Mouse (Mus musculus): ENCODE results near the gene Pecam1. TPM values are rescaled to one million over a fixed set of nuclear protein-coding genes. Genes with fewer than 3 reads are reported as not detected.
"Not testable (repeated sequence)": the region's sequence is repeated elsewhere in the genome, so short reads cannot be mapped to it uniquely, and the experiment has no call there.

The Pecam1 gene
- 10 to 100 TPM; 19.7 to 20.1 TPM for total RNA-seq (2021)

GRCm38 (mm10) chr11:106750121-106750751 is at the start of gene Pecam1:
Gene Pecam1 (minus strand): TSS chr11:106750628.
- intact Hi-C loops (cut with DNase I): no loop called here
- DNase-seq (ENCODE audit: extremely low spot score in 1 of 2, low spot score in 2 of 2): no peak

- intact Hi-C loops (cut with DNase I): loop anchor here (10.0 kb wide), 1 partner anchor 189 kb away; no protein-coding TSS in a partner anchor
- DNase-seq (ENCODE audit: extremely low spot score in 1 of 2, low spot score in 2 of 2): no peak
These were observed 45.3 kb upstream of the Pecam1 start for GRCm38 (mm10) chr11:106795679-106796078.

DNA sequence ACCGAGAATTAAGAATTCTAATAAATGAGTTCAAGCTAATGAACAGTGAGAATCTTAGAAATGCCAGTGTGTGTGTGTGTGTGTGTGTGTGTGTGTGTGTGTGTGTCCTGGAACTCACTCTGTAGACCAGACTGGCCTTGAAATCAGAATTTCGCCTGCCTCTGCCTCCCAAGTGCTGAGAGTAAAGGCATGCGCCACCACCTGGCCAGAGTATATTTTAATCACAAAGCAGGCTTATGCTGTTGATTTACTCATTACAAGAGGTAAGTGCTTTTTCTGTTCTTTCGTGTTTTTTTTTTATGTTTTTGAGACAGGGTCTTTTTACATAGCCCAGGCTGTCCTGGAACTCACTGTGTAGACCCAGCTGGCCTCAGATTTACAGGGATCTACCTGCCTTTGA is 43.4 kb upstream of the Pecam1 start:
- no peak for DNase-seq (ENCODE audit: extremely low spot score in 1 of 2, low spot score in 2 of 2)
- intact Hi-C loops (cut with DNase I): loop anchor here (10.0 kb wide), 1 partner anchor 191 kb away; no protein-coding TSS in a partner anchor

DNA sequence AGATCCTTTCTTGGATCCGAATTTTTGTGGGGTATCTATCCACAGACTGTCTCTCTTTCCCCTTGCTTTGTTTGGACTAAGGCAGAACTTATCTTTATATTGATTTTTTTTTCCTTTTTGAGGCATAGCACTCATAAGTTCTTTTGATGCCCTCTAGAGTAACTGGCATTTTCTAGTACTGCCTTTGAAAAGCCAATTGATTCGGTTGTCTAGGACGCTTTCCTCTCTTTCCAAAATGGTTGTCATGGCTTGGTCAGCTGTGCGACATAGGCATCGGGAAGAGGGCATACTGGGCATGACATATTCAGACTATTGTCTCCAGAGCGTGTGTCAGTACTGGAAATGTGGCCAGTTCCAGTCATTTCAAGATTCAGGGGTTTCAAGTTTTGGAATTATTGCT is 39.2 kb upstream of the Pecam1 start:
- intact Hi-C loops (cut with DNase I): loop anchor here (10.0 kb wide), 1 partner anchor 195 kb away; no protein-coding TSS in a partner anchor
- DNase-seq (ENCODE audit: extremely low spot score in 1 of 2, low spot score in 2 of 2): no peak

GRCm38 (mm10) chr11:106788775-106789459 is 38.5 kb upstream of the Pecam1 start, which contains the start of the genes Ddx5 and Cep95:
Gene Ddx5 (minus strand): TSS chr11:106789185.
Gene Cep95 (plus strand): TSS chr11:106789252.
- DNase-seq (ENCODE audit: extremely low spot score in 1 of 2, low spot score in 2 of 2): peak; percentile 96 to 98
- intact Hi-C loops (cut with DNase I): no loop called here

- intact Hi-C loops (cut with DNase I): no loop called here
- peak; percentile 97 to 99 for DNase-seq (ENCODE audit: extremely low spot score in 1 of 2, low spot score in 2 of 2)
These were observed 37.8 kb upstream of the Pecam1 start for GRCm38 (mm10) chr11:106788026-106788774.

DNA sequence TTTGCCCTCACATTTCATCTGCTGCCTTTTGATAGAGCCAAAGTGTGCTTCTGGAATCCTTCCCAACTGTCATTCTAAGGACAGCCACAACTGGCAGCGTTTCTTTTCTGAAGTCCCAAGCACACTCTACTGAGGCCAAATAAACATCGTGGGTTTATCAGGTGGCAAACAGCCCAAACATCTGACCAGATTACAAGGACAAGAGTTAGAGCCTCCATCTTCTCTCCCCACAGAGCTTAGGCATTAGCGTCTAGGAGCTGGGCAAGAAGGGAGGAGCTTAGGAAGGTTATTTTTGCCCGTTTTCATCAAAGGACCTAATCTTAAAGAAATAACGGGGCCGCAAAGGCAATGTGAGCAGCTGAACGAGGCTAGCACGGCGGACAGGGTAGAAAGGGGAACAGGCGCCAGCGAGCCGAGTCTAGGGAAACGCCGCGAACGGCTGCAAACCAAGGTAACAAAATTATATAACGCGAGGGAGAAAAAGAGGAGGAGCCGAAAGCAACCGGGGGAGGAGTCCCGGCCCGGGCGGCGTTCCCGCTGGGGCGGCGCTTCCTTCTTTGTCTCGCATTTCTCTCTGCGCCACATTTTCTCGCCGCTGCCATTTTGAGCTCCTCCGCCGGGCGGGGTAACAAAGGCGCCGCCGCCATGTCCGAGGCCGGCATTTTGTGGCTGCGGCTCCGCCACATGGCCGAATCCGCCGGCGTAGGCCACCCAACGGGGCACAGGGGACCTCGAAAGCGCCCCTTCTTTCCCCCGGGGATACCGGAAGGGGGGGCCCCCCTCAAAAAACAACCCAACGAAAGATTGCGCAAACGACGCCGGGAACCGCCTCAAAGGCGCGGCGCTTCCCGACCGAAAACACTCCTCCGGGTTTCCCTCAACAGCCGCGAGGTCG is 37.0 kb upstream of the Pecam1 start:
- intact Hi-C loops (cut with DNase I): no loop called here
- peak; percentile 84 to 94 for DNase-seq (ENCODE audit: extremely low spot score in 1 of 2, low spot score in 2 of 2)

- DNase-seq (ENCODE audit: extremely low spot score in 1 of 2, low spot score in 2 of 2): no peak
- intact Hi-C loops (cut with DNase I): no loop called here
These were observed 34.6 kb upstream of the Pecam1 start for GRCm38 (mm10) chr11:106785043-106785442.

DNA sequence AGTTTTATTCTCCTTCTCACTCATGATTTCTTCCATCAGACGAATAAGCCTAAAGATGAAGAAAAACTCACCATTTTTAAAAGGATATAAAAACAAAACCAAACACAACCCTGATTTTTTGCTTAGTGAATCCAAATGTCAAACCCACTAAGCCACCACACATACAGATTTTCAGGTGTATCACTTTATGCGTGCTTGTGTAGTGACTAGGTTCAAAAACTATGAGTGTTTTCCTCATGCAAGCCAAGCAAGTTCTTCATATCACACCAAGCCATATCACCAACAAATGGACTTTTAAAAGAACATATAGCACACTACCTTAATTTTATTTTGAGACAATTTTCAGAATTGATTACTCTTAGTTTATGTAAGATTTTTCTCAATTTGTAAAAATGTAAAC is 34.0 kb upstream of the Pecam1 start:
- intact Hi-C loops (cut with DNase I): no loop called here
- no peak for DNase-seq (ENCODE audit: extremely low spot score in 1 of 2, low spot score in 2 of 2)

GRCm38 (mm10) chr11:106782841-106783764 is 32.7 kb upstream of the Pecam1 start:
- intact Hi-C loops (cut with DNase I): no loop called here
- DNase-seq (ENCODE audit: extremely low spot score in 1 of 2, low spot score in 2 of 2): no peak

DNA sequence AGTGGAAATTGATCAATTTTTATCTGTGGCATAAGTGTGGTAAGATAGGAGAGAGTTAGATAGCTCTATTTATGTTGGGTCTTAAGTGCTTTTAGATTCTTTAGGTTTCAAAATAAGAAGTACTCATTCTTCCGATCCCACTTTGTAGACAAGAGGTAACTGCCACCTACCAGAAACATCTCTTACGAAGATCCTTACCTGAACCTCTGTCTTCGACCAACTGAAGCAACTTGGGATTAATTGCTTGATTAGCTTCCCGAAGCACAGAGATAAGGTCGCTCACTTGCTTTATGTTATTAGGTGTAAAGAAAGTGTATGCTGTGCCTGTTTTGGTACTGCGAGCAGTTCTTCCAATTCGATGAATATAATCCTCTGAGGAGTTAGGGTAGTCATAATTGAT is 31.8 kb upstream of the Pecam1 start:
- intact Hi-C loops (cut with DNase I); DNase-seq (ENCODE audit: extremely low spot score in 1 of 2, low spot score in 2 of 2): not testable (repeated sequence)

DNA sequence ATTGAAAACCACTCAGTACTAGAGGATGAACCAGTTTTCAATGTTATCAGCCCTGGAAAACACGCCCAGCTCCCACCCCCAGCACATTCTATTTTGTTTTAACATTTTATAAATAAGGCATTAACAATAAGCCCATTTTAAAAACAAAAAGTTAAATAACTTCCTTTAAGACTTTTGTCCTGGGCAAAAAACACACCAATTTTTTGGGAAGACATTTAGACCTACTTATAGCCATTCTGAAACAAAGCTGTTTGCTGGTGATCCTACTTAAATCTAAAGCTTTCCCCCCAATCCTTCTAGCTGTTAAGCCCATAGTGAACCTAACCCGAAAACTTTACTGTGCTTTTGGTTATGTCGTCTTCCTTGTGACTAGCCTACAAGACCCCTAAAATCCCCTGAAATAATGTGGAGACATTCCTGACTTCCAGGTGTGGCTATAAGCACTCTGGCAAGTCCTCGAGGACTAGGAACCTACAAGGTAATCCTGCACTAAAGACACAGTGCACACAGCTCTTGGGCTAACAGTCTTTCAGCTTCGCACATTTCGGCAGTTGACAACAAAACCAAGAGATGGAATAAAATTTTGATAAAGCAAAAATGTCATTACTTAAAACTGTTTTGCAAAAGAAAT is 30.3 kb upstream of the Pecam1 start:
- intact Hi-C loops (cut with DNase I): no loop called here
- DNase-seq (ENCODE audit: extremely low spot score in 1 of 2, low spot score in 2 of 2): no peak

DNA sequence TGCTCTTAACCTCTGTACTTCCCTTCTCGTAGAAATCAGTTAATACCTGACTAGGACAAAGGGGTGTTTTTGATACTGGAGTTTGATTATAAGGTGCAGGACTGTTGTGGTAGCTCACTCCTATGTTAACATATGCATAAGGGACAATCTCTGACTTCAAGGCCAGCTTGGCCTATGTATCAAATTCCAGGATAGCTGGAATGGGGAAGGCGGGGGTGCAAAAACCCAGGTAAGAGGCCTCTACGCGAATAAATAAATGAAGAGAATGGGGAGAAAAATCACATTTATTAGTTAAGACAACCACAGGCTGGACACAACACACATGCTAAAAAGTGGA is 29.6 kb upstream of the Pecam1 start:
- no peak for DNase-seq (ENCODE audit: extremely low spot score in 1 of 2, low spot score in 2 of 2)
- intact Hi-C loops (cut with DNase I): no loop called here

- intact Hi-C loops (cut with DNase I): no loop called here
- DNase-seq (ENCODE audit: extremely low spot score in 1 of 2, low spot score in 2 of 2): peak; percentile 83 to 93
These were observed 29.1 kb upstream of the Pecam1 start, which contains the start of gene Polg2 for GRCm38 (mm10) chr11:106779388-106780088. Gene Polg2 (minus strand): TSS chr11:106779537.

- intact Hi-C loops (cut with DNase I): no loop called here
- DNase-seq (ENCODE audit: extremely low spot score in 1 of 2, low spot score in 2 of 2): no peak
These were observed 28.4 kb upstream of the Pecam1 start for GRCm38 (mm10) chr11:106778589-106779387.

DNA sequence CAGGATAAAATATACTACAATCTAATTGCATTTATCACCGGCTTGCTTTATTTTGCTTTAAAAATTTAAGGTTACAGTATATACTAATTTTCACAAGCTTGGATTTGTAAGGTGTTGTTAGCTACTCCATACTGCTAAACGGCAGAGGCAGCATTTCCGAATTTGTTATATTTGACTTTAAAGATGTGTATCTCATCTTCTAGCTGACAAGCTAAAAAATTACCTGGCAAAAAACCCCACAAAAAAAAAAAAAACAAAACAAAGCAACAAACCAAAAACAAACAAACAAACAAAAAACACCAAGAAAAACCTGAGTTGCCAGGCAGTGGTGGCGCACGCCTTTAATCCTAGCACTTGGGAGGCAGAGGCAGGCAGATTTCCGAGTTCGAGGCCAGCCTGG is 27.7 kb upstream of the Pecam1 start:
- DNase-seq (ENCODE audit: extremely low spot score in 1 of 2, low spot score in 2 of 2): no peak
- intact Hi-C loops (cut with DNase I): no loop called here

All from left cerebral cortex, postnatal 10 days (tissue).